Mouse (Mus musculus): ENCODE data around the gene Larp7.

The Larp7 gene

DNA sequence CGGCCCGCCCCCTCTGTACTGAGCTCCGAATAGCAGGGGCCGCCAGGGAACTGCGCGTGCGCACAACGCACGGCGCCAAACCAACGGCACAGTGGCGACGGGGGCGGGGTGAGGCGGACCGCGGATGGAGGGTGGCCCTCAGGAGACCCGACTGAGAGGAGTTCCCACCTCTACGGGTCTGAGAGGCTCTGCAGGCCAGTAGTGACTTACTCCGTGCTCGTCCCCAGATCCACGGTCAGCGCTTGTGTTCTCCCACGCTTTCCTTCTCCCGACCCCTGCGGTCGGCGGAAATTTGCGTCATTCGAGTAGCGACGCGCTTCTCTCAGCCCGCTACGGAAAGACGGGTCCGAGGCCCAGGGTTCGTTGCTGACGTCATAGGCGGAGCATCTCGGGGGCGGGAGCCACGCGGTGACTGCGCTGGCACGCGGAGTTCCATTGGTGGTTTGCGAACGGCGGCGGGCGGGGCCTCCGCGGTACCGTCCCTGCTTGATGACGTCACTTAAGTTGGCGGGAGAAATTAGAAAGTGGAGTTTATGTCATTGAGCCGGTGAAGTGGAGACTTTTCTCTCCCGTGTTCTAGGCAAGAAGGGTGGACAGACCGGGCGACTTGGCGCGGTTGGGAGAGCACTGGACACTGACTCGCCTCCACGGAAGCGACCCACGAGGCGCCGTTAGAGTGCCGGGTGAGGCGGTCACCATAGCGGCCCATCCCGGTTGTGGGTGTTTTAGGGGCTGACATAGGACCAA is at the start of gene Larp7, which contains the start of gene Zgrf1:
TSS of gene Larp7 (minus strand) at position 377 of the 747 bp plus-strand sequence.
TSS of gene Zgrf1 (plus strand) at position 517 of the 747 bp plus-strand sequence.
- peak; percentile 98 for DNase-seq (ENCODE audit: low spot score)

DNA sequence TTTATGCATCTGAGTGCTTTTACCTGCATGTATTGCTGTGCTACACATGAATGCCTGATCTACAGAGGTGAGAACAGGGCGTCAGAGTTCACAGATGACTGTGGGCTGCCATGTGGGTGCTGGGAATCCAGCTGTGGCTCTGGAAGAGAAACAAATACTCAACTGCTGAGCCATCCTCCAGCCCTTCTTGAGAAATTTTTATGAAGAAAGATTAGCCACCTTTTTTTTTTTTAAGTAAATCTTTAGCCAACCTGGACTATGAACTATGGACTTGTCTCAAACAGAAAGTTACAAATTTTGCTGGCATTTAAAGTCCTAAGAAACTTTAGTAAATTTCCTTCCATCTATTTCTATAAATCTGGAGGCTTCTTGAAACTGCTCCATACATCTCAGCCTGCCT is 44.0 kb upstream of the Larp7 start:
- DNase-seq (ENCODE audit: low spot score) = no peak

DNA sequence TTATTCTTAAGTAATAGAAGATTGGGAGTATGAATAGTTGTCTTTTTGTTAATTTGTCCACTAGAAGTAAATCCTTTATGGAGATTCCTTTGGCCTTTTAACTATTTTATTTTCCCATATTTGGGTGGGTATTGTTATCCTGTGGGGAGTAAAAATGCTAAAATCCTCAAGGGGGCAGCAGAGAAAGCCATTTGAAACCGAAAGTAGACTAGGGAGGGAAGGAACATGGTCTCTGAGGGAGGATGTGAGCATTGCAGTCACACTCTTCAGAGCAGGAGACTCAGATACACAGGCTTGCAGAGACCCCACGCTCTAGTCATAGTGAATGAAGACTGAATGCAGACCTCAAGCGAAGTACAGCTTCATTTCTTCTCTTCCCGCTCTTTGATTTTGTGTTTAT is 19.4 kb upstream of the Larp7 start:
- DNase-seq (ENCODE audit: low spot score) = peak; percentile 40

DNA sequence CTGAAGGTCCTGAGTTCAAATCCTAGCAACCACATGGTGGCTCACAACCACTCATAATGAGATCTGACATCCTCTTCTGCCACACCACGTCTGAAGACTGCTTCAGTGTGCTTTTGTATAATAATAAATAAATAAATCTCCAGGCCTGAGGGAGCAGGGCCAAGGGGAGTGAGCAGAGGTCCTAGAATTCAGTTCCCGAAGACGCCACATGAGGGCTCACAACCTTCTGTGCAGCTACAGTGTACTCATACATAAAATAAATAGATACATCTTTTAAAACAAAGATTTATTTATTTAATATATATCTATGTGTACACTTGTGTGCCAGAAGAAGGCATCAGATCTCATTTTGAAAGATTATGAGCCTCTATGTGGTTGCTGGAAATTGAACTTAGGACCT is 12.0 kb upstream of the Larp7 start:
- DNase-seq (ENCODE audit: low spot score) = no peak

DNA sequence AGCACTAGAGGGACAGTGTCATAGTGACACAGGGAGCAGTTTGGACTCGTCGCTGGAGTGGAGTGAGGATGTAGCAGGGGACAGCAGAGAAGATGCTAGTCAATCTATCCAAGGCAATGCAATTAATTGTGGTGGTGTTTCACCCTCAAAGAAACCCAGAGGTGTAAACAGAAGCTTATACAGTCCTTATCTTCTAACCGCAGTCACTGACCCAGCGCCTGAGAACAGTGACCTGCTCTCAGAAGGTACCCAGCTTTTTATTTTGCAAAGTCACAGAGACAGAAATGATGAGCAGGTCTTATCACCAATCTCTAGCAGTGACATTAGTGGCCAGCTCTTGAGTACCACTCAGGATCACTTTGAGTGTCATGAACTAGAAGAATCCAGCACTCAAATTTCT is 9.8 kb upstream of the Larp7 start:
- DNase-seq (ENCODE audit: low spot score) = no peak

DNA sequence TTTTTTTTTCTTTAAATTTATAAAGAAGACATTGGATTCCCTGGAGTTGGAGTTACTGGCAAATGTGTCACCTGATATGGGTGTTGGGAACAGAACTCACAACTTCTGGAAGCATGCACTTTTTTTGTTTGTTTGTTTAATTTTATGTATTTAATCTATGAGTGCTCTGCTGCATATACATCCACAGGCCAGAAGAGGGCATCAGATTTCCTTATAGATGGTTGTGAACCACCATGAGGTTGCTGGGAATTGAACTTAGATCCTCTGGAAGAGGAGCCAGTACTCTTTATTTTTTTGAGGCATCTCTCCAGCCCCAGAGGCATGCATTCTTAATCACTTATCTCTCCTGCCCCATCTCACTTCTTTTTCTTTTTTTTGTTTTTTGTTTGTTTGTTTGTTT is 5.1 kb upstream of the Larp7 start:
- DNase-seq (ENCODE audit: low spot score) = no peak

DNA sequence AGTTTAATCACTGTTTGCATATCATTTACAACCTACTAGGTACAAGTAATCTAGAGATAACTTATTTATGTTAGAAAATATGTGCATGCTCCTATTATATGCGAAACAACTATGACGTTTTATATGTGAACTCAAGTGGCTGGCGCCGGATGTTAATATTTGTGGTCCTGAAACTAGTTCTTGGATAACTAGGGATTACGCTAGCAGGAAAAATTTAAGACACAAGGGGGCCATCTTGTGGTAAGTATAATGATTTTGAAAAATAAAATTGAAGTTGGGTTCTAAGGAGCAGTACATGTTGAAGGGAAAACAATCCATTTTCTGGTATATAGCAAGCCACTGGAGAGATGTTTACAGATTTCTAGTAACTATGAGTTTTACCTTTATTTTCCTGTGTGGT is 1.6 kb upstream of the Larp7 start:
- DNase-seq (ENCODE audit: low spot score) = no peak

DNA sequence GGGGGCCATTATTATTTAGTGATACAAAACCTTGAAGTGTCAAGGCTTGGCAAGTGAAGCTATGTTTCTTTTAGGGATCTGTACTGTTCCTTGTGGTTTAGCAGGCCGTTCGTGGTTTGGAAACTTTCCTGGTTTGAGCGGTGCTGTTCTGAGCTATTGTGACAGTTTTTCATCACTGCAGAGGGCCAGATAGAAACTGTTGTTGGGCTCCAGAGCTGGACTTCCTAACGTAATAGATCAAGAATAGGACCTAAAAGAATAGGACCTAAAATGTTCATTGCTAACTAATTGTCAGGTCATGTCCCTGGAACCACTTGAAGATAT is 533 bp upstream of the Larp7 start:
- DNase-seq (ENCODE audit: low spot score) = no peak

DNA sequence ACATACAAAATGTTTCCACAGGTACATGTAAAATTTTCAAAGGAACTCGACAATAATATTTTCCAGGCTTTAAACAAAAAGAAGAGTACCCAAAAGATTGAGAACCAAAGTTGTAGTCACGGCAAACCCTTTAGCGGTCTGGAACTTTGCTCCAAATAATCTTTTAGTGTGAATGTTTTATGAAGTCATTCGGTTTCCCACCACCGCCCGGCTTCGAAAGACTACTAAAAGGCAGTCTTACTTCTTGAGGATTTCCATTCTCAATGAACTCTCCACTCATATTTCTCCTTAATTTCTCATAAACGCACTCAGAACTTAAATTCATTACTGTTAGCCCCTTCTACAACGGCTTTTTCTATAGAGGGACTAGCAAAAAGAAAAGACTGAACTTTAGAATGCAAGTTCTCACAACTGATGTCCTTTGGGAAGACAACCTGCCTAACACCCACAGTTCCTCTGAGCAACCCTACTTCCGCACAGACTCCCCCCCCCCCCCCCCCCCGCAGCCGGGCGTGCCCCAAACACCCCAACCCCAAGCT is 646 bp downstream of the Larp7 start:
- no peak for DNase-seq (ENCODE audit: low spot score)

DNA sequence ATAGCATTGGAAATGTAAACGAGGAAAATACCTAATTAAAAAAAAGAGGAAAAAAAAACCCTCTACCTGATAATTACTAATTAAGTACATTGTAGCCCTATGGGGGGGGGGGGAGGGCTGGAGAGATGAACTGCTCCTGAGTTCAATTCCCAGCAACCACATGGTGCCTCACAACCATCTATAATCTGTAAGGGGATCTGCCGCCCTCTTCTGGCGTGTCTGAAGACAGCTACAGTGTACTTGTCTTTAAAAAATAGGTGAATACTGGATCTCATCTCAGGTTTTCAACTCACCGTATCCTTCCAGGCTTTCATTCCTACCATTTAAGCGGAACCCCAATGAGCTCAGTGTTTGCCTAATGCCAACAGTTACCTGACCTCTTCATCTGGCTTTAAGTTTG is 5.3 kb downstream of the Larp7 start:
- DNase-seq (ENCODE audit: low spot score) = peak; percentile 53

DNA sequence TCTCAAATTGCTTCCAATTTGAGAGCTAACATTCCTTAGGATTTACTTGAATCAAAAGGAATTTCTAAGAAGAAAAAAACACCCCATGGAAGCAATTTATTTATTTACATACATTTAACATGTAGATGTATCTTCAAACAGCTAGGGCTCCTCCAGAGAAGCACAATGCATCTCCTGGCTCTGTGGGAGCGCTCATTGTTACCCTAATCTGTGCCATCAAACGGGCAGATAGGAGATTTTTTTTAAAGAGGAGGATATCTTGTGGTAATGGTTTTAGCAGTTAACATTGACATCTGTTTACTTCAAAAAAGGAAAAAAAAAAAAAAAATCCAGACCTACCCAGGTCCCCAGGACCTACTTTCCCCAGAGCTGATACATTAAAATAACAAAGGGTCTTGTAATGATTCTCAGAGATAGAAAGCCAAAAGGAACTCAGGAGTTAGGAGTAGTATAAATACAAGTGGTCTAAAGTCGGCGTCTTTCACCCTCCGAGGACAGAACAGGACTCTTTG is 8.5 kb downstream of the Larp7 start:
- DNase-seq (ENCODE audit: low spot score) = no peak

DNA sequence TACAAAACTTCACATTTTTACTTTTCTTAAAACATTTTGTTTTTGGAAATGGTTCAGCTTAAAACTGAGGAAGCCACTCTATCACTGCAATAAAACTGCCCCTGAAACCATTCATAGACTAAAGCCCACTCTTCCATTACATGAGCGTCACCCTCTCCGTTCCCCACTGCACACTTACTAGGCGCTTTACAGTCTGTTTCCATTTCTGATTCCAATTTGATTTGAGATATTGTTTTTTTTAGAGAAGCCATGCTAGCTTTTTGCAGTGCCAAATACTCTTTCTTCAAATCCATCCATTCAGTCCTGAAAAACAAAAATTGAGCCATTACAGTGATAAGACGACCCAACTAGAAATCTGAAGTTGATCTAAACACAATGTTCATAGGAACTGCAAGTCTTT is 9.2 kb downstream of the Larp7 start:
- no peak for DNase-seq (ENCODE audit: low spot score)

DNA sequence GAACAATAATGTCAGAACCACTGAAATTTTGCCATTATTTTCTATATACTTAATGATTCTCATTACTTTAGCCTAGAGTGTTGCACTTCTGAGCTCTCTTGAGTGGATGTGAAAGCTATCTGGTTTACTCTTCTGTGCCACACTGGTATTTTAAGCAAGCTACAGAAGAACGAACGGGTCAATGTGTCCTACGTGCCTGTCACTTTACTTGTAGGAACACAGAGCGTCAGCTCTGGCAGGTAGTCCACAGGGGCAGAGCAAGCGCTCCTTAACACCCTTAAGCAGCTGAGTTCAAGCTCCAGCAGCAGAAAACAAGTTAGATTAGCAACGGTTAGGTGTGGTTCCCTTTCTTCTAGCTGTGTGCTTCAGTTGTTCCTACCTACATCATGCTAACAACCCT is 14.0 kb downstream of the Larp7 start:
- no peak for DNase-seq (ENCODE audit: low spot score)

DNA sequence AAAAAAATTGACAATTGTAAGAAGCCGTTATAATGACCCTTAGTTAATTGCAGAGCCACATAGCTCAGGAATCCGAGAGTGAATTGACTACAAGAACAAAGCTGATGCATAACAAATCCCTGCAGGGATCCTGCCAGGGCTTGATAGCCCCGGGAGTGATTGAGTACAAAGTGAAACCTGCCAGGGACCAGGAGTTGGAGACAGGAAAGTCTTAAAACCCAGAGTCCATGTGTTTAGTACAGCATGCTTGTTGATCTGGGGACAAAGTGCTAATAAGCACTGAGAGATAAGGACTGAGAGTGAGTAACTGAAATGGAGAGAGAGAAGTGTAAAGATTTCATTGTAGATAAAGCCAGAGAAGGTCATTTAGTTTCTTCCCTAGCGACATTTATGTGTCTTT is 22.9 kb downstream of the Larp7 start:
- no peak for DNase-seq (ENCODE audit: low spot score)

DNA sequence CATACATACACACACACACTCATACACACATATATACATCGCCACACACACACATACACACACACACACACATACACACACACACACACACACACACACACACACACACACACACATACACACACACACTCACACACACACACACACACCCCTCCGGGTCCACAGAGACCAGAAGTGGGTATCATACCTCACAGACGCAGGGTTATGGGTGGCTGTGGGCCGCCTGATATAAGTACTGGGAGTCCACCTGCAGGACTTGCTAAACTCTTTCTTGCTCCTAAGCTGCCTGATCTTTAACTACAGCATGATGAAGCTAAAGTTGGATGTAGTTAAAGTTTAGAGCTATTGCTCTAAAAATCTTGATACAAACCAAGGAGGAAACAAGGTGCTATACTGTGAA is 23.3 kb downstream of the Larp7 start:
- no peak for DNase-seq (ENCODE audit: low spot score)

DNA sequence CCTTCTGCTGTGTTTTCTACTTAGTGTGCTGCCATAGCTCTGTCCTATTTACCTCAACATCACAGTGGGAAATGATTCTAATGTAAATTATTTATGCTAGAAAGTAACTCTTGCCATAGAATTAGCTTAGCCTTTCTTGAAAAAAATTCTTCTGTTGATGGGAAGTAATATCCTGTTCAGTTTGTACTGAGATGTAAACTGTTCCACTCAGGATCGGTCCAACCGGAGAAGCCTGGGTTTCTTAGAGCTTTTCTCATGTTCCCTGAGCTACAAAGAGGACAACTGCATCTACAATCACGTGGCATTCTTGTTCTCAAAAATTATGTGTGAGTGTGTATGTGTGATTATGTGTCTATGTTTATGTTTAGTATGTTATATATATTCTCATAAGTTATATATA is 23.9 kb downstream of the Larp7 start:
- DNase-seq (ENCODE audit: low spot score) = no peak

DNA sequence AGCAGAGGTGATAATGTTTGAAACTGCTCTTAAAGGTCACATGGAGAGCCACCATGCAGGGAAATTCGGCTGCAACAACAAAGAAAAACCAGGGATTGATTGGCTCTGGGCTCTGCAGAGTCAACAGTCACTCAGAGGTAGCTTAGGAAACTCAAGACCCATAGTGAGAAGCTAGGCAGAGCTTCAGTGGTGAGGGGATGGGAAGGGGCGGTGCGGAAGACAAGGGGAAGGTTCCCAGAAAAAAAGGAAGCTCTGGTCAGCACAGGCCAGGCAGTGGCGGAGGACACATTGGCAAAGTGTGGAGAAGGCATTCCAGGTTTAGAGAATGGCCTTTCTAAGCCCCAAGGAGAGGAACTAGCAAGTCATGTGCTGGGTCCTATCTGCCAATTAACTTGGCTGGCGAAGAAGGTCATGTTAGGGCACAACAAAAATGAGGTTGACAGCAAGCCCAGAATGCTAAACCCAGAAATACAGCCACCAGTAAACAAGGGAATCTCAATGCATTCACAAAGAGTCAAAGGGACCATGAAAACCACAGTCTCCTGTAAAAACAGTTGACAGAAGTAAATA is 25.6 kb downstream of the Larp7 start:
- no peak for DNase-seq (ENCODE audit: low spot score)

DNA sequence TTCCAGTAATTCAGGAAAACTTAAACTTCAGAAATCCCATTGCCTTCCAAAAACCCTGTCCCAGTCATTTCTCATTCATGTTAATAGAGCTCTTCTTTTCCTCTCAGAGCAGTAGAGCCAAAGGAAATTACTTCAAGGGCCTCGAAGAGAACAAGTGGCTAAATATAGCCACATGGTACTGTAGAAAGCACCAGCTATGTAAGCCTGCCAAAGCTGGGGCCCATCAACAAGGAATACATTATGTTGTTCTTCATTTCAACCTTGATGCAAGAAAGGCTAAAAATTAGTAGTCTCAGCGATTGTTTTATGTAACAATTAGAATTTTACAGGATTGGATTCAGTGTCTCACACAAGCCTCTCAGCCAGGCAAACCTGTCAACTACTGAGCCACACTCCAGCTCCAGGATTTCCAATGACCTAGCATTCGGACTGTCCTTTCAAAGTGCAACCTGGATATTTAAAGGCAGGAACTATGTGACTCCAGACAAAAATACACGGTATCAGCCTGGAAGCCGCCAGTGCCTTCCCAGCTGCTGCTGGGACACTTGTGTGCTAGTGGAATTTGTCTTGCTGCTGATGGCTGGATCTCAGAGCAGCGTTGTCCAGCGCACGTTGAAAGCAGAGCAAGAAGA is 27.8 kb downstream of the Larp7 start:
- no peak for DNase-seq (ENCODE audit: low spot score)

DNA sequence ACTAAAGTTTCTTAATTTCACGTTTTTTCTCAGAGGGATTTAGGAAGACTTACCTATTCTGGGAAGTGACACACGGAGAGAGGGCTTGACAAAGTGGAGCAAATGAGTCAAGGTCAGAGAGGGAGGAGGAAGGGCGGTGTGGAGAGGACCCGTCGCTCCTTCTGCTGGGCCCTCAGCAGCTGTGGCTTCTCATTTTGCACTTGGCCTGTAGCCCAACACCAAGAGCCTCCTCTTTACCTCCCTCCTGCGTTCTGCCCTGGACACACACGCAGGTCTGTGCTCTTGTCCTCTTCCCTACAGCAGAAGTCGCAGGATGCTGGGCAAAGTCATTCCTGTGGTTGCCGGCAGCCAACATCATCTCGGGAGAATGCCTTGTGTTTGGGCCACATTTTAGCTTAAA is 32.0 kb downstream of the Larp7 start:
- no peak for DNase-seq (ENCODE audit: low spot score)

DNA sequence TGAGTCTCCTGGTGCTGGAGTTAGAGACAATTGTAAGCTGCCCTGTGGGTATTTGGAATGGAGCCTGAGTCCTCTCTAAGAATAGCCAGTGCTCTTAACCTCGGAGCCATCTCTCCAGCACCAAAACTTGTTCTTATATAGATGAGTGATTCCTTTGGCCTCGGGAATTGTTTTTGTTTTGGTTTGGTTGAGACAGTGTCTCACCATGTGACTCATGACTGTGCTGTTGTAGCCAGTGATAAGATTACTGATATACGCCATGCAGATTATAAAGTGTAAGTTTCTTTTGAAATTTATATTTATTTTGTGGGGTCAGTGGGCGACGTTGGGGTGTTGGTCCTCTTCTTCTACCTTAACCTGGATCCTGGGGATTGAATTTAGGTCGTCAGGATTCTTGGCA is 32.8 kb downstream of the Larp7 start:
- no peak for DNase-seq (ENCODE audit: low spot score)

DNA sequence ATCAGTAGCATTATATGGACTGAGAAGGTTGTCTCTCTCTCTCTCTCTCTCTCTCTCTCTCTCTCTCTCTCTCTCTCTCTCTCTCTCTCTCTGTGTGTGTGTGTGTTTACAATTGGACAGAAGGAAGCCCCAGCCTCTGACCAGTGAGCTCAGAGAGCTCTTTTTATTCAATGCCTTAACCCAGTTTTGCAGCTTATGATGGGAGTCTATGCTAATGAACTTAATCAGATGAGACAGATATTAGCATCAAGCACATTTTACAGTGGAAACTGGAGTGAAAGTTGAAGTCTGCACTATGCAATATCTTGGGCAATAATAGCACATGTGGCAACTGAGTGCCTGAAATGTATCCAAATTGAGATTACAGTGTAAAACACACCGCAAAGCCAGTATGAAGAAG is 37.9 kb downstream of the Larp7 start:
- no peak for DNase-seq (ENCODE audit: low spot score)

DNA sequence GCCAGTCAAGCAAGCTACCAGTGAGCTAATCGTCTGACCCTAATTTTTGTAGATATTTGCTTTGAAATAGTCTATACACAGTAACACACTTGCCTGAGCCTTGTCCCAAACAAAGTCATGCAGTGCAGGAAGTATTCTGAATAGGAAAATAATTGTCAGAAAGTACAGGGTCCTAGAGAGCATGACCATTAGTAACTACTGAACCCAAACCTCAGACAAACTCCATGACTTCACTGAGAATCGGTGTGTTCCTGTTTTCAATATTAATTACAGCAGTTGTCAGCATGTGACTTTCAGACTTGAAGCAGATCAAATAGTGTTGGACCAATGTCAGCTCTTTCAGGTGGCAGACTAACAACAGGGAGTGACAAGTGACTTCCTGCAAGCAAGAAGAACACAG is 39.5 kb downstream of the Larp7 start:
- no peak for DNase-seq (ENCODE audit: low spot score)

DNA sequence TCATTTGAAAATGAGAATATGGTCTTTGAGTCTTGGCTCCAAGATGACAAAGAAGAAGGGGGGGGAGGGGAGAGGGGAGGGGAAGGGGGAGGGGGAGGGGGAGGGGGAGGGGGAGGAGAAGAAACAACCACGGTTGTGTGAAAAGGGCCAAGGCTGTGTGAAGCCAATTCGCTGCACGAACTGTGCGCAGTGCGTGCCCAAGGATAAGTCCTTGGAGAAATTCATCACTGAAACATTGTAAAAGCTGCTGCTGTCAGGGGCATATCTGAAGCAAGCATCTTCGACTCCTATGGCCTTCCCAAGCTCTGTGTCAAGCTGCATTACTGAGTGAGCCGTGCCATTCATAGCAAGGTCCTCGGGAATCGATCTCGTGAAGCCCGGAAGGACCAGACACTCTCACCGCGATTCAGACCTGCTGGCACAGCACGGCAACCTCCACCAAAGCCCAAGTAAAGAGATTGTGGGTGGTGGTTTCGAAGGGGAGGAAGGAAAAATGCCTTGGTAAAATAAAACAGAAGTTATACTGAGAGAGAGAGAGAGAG is 40.3 kb downstream of the Larp7 start:
- DNase-seq (ENCODE audit: low spot score) = no peak
